Mouse (Mus musculus) forebrain, embryonic 11.5 days (tissue): Measurements from ENCODE around the gene Usp30. TPM values are rescaled to one million over a fixed set of nuclear protein-coding genes. Genes with fewer than 3 reads are reported as not detected.

Experiments used
- ATAC-seq: fragments of 200-750 bp; cut with Nextera tagmentation; replicated peaks from 2 replicates; pipeline ENCODE4 v1.8.0; 2017; ENCODE audit warnings: moderate TSS enrichment; ENCODE audit not compliant: low FRiP score
- DNase-seq: peaks from one replicate; pipeline ENCODE4 v3.0.0-alpha.2; 2017; ENCODE audit warnings: low spot score
- H3K27ac ChIP-seq: fragments of 300-500 bp; sonication (generic); 2 replicates; pipeline ENCODE4 v1.5.1; 2014; ENCODE audit warnings: low read depth, low read length
- H3K27me3 ChIP-seq: fragments of 300-500 bp; sonication (generic); 2 replicates; pipeline ENCODE4 v1.6.1; 2014; ENCODE audit warnings: mild to moderate bottlenecking, low read length, mixed read lengths; ENCODE audit not compliant: control insufficient read depth, insufficient read depth
- H3K36me3 ChIP-seq: fragments of 300-500 bp; sonication (generic); 2 replicates; pipeline ENCODE4 v1.6.1; 2014; ENCODE audit warnings: mild to moderate bottlenecking, low read length, moderate library complexity, mixed read lengths; ENCODE audit not compliant: control insufficient read depth, insufficient read depth
- H3K4me1 ChIP-seq: fragments of 300-500 bp; sonication (generic); replicated peaks from 2 replicates; pipeline ENCODE4 v1.6.1; 2014; ENCODE audit warnings: low read length, mixed read lengths; ENCODE audit not compliant: control insufficient read depth, insufficient read depth
- H3K4me2 ChIP-seq: fragments of 300-500 bp; sonication (generic); 2 replicates; pipeline ENCODE4 v1.6.1; 2014; ENCODE audit warnings: low read depth, mild to moderate bottlenecking, low read length, moderate library complexity, mixed read lengths; ENCODE audit not compliant: severe bottlenecking
- H3K4me3 ChIP-seq: fragments of 300-500 bp; sonication (generic); 2 replicates; pipeline ENCODE4 v1.5.1; 2014; ENCODE audit warnings: low read depth, low read length
- H3K9ac ChIP-seq: fragments of 300-500 bp; sonication (generic); 2 replicates; pipeline ENCODE4 v1.6.1; 2014; ENCODE audit warnings: low read length
- H3K9me3 ChIP-seq: fragments of 300-500 bp; sonication (generic); 2 replicates; pipeline ENCODE4 v1.6.1; 2016; ENCODE audit warnings: low read length, mixed read lengths; ENCODE audit not compliant: control insufficient read depth
- WGBS: fragments of 180-500 bp; shearing (Covaris S2); extraction: QIAGEN DNeasy Blood & Tissue Kit; methylation state at CpG from one replicate; pipeline ENCODE4 v1.1.7; 2014; 5-methylcytosine and 5-hydroxymethylcytosine counted together
- polyA plus RNA-seq: library from polyadenylated mRNA; unstranded; fragments of >200 nt; fragmentation: Nextera tagmentation; extraction: Ambion mirVana; gene quantifications from 2 replicates; pipeline ENCODE4 v1.2.1, GENCODE M21; 2014

The Usp30 gene
- polyA plus RNA-seq, 1 experiment from 2014 or later, result 14.0 TPM

GRCm38 (mm10) chr5:114052246-114052761 lies 13.0 kb upstream of the Usp30 start:
- ATAC-seq (no peak), DNase-seq (peak; percentile 83)
- H3K4me3 ChIP-seq, result no peak overlapping the region
- H3K27ac ChIP-seq, result no peak overlapping the region
- no peak overlapping the region for H3K9ac ChIP-seq
- no peaks in the 10 kb centered on the region for H3K36me3 ChIP-seq
- no peaks in the 10 kb centered on the region for H3K9me3 ChIP-seq
- WGBS, result 41% methylated on average over 9 of the region's 9 CpGs
- no peaks in the 10 kb centered on the region for H3K27me3 ChIP-seq
- no peaks in the 10 kb centered on the region for H3K4me1 ChIP-seq
- peak overlapping the region; percentile 31 for H3K4me2 ChIP-seq

DNA sequence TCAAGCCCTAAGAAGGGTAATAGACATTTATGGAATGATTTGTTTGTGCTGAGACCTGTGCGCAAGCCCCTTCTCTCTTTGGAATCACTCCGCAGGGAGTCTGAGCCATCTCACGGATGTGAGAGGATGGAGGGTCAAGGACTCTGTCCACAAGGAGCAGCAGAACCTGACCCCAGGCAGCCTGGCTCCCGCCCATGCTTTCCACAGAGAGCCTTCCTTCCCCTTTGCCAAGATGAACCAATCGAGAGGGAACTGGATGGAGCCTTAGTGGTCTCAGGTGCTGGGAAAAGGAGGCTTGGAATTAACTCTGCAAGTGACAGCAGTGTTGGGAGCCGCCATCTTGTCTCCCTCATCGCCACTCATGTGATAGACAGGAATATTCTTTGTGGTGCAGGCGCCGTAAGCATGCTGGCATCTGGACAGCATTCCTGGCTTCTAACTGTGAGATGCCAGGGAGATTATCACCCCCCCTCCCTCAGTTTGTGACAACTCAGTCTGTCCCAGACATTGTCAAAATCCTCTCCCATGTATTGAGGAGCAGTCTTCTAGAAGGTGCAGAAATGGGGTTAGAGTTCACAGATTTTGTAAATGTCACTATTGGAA lies 8.0 kb upstream of the Usp30 start:
- H3K9ac ChIP-seq, result no peak overlapping the region
- H3K4me1 ChIP-seq, result no peaks in the 10 kb centered on the region
- H3K27ac ChIP-seq, result no peak overlapping the region
- H3K9me3 ChIP-seq, result no peaks in the 10 kb centered on the region
- ATAC-seq (no peak), DNase-seq (no peak)
- no peak overlapping the region for H3K4me3 ChIP-seq
- no peak overlapping the region for H3K4me2 ChIP-seq
- 83% methylated on average over 9 of the region's 9 CpGs for WGBS
- no peaks in the 10 kb centered on the region for H3K27me3 ChIP-seq
- H3K36me3 ChIP-seq, result no peaks in the 10 kb centered on the region

- Histone ChIP-seq H3K4me3 (no peak overlapping the region), H3K9ac (no peak overlapping the region), H3K36me3 (no peaks in the 10 kb centered on the region), H3K9me3 (no peaks in the 10 kb centered on the region), H3K27ac (no peak overlapping the region), H3K4me2 (no peak overlapping the region), H3K27me3 (no peaks in the 10 kb centered on the region), H3K4me1 (no peaks in the 10 kb centered on the region)
- DNase-seq (no peak), ATAC-seq (no peak)
- 65% methylated on average over 7 of the region's 7 CpGs for WGBS
Observed at GRCm38 (mm10) chr5:114061675-114062074, 3.6 kb upstream of the Usp30 start.

GRCm38 (mm10) chr5:114063958-114064357 lies 1.3 kb upstream of the Usp30 start:
- no peak overlapping the region for H3K27ac ChIP-seq
- DNase-seq (no peak), ATAC-seq (no peak)

GRCm38 (mm10) chr5:114066601-114067000 lies 1.3 kb downstream of the Usp30 start:
- ATAC-seq (no peak), DNase-seq (no peak)
- Histone ChIP-seq H3K36me3 (no peaks in the 10 kb centered on the region), H3K4me2 (no peak overlapping the region), H3K9ac (no peak overlapping the region), H3K9me3 (no peaks in the 10 kb centered on the region; the same call in 1 of the 2 replicates), H3K27ac (no peak overlapping the region), H3K4me3 (no peak overlapping the region), H3K27me3 (no peaks in the 10 kb centered on the region), H3K4me1 (no peaks in the 10 kb centered on the region)
- WGBS, result 46% methylated on average over 6 of the region's 6 CpGs

More at GRCm38 (mm10) chr5:114063958-114064357, 1.3 kb upstream of the Usp30 start:
- no peaks in the 10 kb centered on the region for H3K27me3 ChIP-seq
- no peak overlapping the region for H3K4me3 ChIP-seq
- no peaks in the 10 kb centered on the region for H3K9me3 ChIP-seq
- 65% methylated on average over 4 of the region's 4 CpGs for WGBS
- no peaks in the 10 kb centered on the region for H3K4me1 ChIP-seq
- no peak overlapping the region for H3K4me2 ChIP-seq
- H3K9ac ChIP-seq, result no peak overlapping the region
- no peaks in the 10 kb centered on the region for H3K36me3 ChIP-seq

GRCm38 (mm10) chr5:114067543-114067942 lies 2.3 kb downstream of the Usp30 start:
- 83% methylated on average over 9 of the region's 9 CpGs for WGBS

GRCm38 (mm10) chr5:114067982-114068381 lies 2.7 kb downstream of the Usp30 start:
- no peaks in the 10 kb centered on the region for H3K27me3 ChIP-seq
- ATAC-seq (no peak), DNase-seq (no peak)
- WGBS, result 75% methylated on average over 9 of the region's 9 CpGs
- H3K9me3 ChIP-seq, result no peaks in the 10 kb centered on the region; the same call in 1 of the 2 replicates
- no peak overlapping the region for H3K27ac ChIP-seq
- no peaks in the 10 kb centered on the region for H3K4me1 ChIP-seq
- no peaks in the 10 kb centered on the region for H3K36me3 ChIP-seq
- no peak overlapping the region for H3K9ac ChIP-seq
- H3K4me3 ChIP-seq, result no peak overlapping the region
- H3K4me2 ChIP-seq, result no peak overlapping the region

More at GRCm38 (mm10) chr5:114067543-114067942, 2.3 kb downstream of the Usp30 start:
- Histone ChIP-seq H3K9ac (no peak overlapping the region), H3K36me3 (no peaks in the 10 kb centered on the region), H3K4me1 (no peaks in the 10 kb centered on the region), H3K4me3 (no peak overlapping the region), H3K27ac (no peak overlapping the region), H3K27me3 (no peaks in the 10 kb centered on the region), H3K4me2 (no peak overlapping the region), H3K9me3 (no peaks in the 10 kb centered on the region; the same call in 1 of the 2 replicates)
- no peak for DNase-seq
- no peak for ATAC-seq

DNA sequence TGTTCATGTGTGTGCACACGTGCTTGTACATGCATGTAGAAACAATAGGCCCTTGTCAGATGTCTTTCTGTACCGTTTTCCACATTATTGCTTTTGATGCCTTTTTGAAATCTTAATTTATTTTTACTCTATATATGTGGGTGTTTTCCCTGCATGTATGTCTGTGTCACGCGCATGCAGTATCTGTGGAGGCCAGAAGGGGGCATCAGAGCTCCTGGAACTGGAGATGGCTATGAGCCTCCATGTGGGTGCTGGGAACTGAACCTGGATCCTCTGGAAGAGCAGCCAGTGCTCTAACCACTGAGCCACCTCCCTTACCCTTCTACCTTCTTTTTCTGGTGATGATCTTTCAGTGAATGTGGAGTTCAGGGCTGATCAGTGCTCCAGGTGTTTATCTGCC lies 5.6 kb downstream of the Usp30 start:
- no peak for ATAC-seq
- Histone ChIP-seq H3K4me3 (no peak overlapping the region), H3K36me3 (no peaks in the 10 kb centered on the region), H3K4me1 (no peaks in the 10 kb centered on the region), H3K9me3 (no peaks in the 10 kb centered on the region; the same call in 1 of the 2 replicates), H3K27me3 (no peaks in the 10 kb centered on the region), H3K27ac (no peak overlapping the region), H3K4me2 (no peak overlapping the region), H3K9ac (no peak overlapping the region)
- 91% methylated on average over 4 of the region's 4 CpGs for WGBS
- no peak for DNase-seq

DNA sequence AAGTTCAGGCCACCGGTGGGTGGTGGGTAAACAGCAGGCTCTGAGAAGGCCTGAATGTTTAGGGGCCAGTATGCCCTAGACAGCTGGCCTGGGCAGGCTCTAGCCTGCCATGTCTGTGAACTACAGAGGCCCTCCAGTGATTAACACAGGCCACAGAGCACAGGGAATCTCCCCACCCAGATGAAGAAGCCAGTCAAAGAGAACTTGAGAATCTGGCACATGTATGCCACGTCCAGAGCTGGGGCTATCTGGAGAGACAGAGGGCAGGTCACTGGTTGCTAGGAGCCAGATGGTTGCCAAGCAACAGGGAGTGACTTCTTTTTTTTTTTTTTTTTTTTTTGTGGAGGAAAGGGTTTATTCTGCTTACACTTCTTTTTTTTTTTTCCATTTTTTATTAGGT lies 7.0 kb downstream of the Usp30 start:
- Histone ChIP-seq H3K9ac (no peak overlapping the region), H3K4me2 (no peak overlapping the region), H3K9me3 (no peaks in the 10 kb centered on the region; the same call in 1 of the 2 replicates), H3K4me1 (no peaks in the 10 kb centered on the region), H3K36me3 (no peaks in the 10 kb centered on the region), H3K4me3 (no peak overlapping the region), H3K27ac (no peak overlapping the region), H3K27me3 (no peaks in the 10 kb centered on the region)
- ATAC-seq (no peak), DNase-seq (no peak)
- WGBS, result 55% methylated on average over 2 of the region's 2 CpGs
